Mouse (Mus musculus) lung, postnatal 0 days (tissue): ENCODE measurements around the gene Olfr325.

Source experiments
- CTCF ChIP-seq: IDR thresholded peaks from 2 replicates; pipeline ENCODE4 v1.5.1; 2016; ENCODE audit warnings: antibody characterized with exemption, mild to moderate bottlenecking
- EP300 ChIP-seq: IDR thresholded peaks from 2 replicates; pipeline ENCODE4 v1.6.1; 2016; ENCODE audit warnings: antibody characterized with exemption, mild to moderate bottlenecking, control low read depth

DNA sequence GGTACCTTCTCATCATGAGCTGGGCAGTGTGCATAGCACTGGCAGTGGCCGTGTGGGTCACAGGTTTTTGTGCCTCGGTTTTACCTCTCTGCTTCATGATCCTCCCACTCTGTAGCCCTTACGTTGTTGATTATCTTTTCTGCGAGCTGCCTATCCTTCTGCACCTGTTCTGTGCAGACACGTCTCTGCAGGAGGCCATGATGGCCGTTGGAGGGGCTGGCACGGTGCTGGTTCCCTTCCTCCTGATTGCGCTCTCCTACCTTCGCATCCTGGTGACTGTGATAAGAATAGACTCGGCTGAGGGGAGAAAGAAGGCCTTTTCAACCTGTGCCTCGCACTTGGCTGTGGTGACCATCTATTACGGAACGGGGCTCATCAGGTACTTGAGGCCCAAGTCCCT lies 20.3 kb downstream of the Olfr325 start:
- TF ChIP-seq CTCF (no peak), EP300 (no peak)
